Mouse (Mus musculus) C2C12 (cell line): Measurements from ENCODE around the gene Spef1.

ENCODE experiments used
- CTCF ChIP-seq: IDR thresholded peaks from one replicate; pipeline ENCODE4 v1.5.1; 2011; ENCODE audit not compliant: control insufficient read depth, insufficient read depth, insufficient read length
- MYOD1 ChIP-seq: IDR thresholded peaks from one replicate; pipeline ENCODE4 v1.6.1; 2011; ENCODE audit warnings: low read depth; ENCODE audit not compliant: control insufficient read depth, insufficient read length
- MYOG ChIP-seq: IDR thresholded peaks from one replicate; pipeline ENCODE4 v1.6.1; 2011; ENCODE audit not compliant: control insufficient read depth, insufficient read length; ENCODE audit errors: extremely low read depth
- USF1 ChIP-seq: IDR thresholded peaks from one replicate; pipeline ENCODE4 v1.6.1; 2011; ENCODE audit warnings: low read depth, mild to moderate bottlenecking, control low read depth, moderate library complexity

- TF ChIP-seq CTCF = no peak
- no peak for TF ChIP-seq MYOG
- no peak for TF ChIP-seq MYOD1
- TF ChIP-seq USF1 = no peak
These were observed 40.2 kb upstream of the Spef1 start for GRCm38 (mm10) chr2:131227243-131227642.
